Mouse (Mus musculus) CH12.LX (cell line): Measurements from ENCODE around the gene Tfpt. TPM values are rescaled to one million over a fixed set of nuclear protein-coding genes. Genes with fewer than 3 reads are reported as not detected.

Source experiments
- DNase-seq: peaks from one replicate; pipeline ENCODE4 v3.0.0-alpha.2; 2013; ENCODE audit errors: extremely low read depth
- H3K27ac ChIP-seq: 2 replicates; pipeline ENCODE4 v1.5.1; 2012; ENCODE audit warnings: low read depth, mild to moderate bottlenecking, control low read depth, moderate library complexity; ENCODE audit not compliant: insufficient read depth
- H3K27me3 ChIP-seq: replicated peaks from 2 replicates; pipeline ENCODE3; 2012; ENCODE audit warnings: inconsistent platforms
- H3K36me3 ChIP-seq, 2 experiments: replicated peaks in 1 of 2; 2 replicates each; pipeline versions ENCODE3 to v1.6.1; 2012; ENCODE audit warnings: inconsistent platforms in 1 of 2, low read length in 1 of 2, mild to moderate bottlenecking in 1 of 2, mixed read lengths in 1 of 2, moderate library complexity in 1 of 2; ENCODE audit not compliant: control insufficient read depth in 1 of 2, insufficient read depth in 1 of 2
- H3K4me1 ChIP-seq, 2 experiments: 2 replicates each; pipeline ENCODE4 v1.6.1; 2012; ENCODE audit warnings: inconsistent platforms in 1 of 2, moderate library complexity in 1 of 2; ENCODE audit not compliant: insufficient read depth in 2 of 2, control insufficient read depth in 1 of 2
- H3K4me2 ChIP-seq: 2 replicates; pipeline ENCODE4 v1.6.1; 2012; ENCODE audit warnings: low read depth, mild to moderate bottlenecking, control low read depth; ENCODE audit not compliant: poor library complexity, insufficient read depth, severe bottlenecking
- H3K4me3 ChIP-seq, 3 experiments: fragments of 150-350 bp in 1 of 3; sonication (generic) in 1 of 3; replicated peaks in 1 of 3; 2 replicates each; pipeline versions ENCODE3 to v1.5.1; 2011 to 2012; ENCODE audit warnings: low read depth in 2 of 3, low read length in 2 of 3, mild to moderate bottlenecking in 2 of 3, moderate library complexity in 2 of 3, control low read depth in 1 of 3, improper control_type of control experiment in 1 of 3, inconsistent platforms in 1 of 3, mixed read lengths in 1 of 3; ENCODE audit not compliant: poor library complexity in 1 of 3
- H3K79me2 ChIP-seq: replicated peaks from 2 replicates; pipeline ENCODE4 v1.6.1; 2012; ENCODE audit warnings: mild to moderate bottlenecking, moderate library complexity; ENCODE audit not compliant: control insufficient read depth, poor library complexity, insufficient read depth, severe bottlenecking; ENCODE audit errors: extremely low read depth
- H3K9ac ChIP-seq: 2 replicates; pipeline ENCODE4 v1.6.1; 2012; ENCODE audit warnings: low read depth, mild to moderate bottlenecking, control low read depth, moderate library complexity; ENCODE audit not compliant: insufficient read depth
- H3K9me3 ChIP-seq: replicated peaks from 2 replicates; pipeline ENCODE3; 2012; ENCODE audit warnings: low read length, inconsistent platforms, mixed read lengths
- CTCF ChIP-seq, 2 experiments: IDR thresholded peaks in 1 of 2; conservative IDR thresholded peaks in 1 of 2; 2 replicates each; pipeline ENCODE4 v1.5.1; 2011 to 2012; ENCODE audit warnings: low read depth in 2 of 2, low read length in 2 of 2, improper control_type of control experiment in 1 of 2, inconsistent platforms in 1 of 2, mild to moderate bottlenecking in 1 of 2, moderate library complexity in 1 of 2
- EP300 ChIP-seq: IDR thresholded peaks from 2 replicates; pipeline ENCODE4 v1.6.1; 2011; ENCODE audit warnings: low read length, improper control_type of control experiment
- ETS1 ChIP-seq: conservative IDR thresholded peaks from 2 replicates; pipeline ENCODE4 v1.6.1; 2012; ENCODE audit warnings: low read depth, mild to moderate bottlenecking, inconsistent platforms, low read length, improper control_type of control experiment, moderate library complexity
- HCFC1 ChIP-seq: IDR thresholded peaks from 2 replicates; pipeline ENCODE4 v1.6.1; 2012; ENCODE audit warnings: low read depth, mild to moderate bottlenecking, inconsistent platforms, low read length, improper control_type of control experiment
- JUND ChIP-seq: conservative IDR thresholded peaks from 2 replicates; pipeline ENCODE4 v1.6.1; 2011; ENCODE audit warnings: low read depth, low read length, improper control_type of control experiment
- KAT2A ChIP-seq: IDR thresholded peaks from 2 replicates; pipeline ENCODE4 v1.6.1; 2012; ENCODE audit warnings: low read length, improper control_type of control experiment, inconsistent platforms; ENCODE audit not compliant: insufficient replicate concordance
- MAFK ChIP-seq: IDR thresholded peaks from 2 replicates; pipeline ENCODE4 v1.6.1; 2011; ENCODE audit warnings: low read length, improper control_type of control experiment; ENCODE audit not compliant: insufficient replicate concordance
- MEF2A ChIP-seq: IDR thresholded peaks from 2 replicates; pipeline ENCODE4 v1.6.1; 2014; ENCODE audit warnings: low read depth, mild to moderate bottlenecking, inconsistent platforms, low read length, improper control_type of control experiment, borderline replicate concordance
- MYC ChIP-seq: IDR thresholded peaks from 2 replicates; pipeline ENCODE4 v1.6.1; 2011; ENCODE audit warnings: low read depth, mild to moderate bottlenecking, improper control_type of control experiment, low read length
- NRF1 ChIP-seq: IDR thresholded peaks from 2 replicates; pipeline ENCODE4 v1.6.1; 2014; ENCODE audit warnings: low read depth, mild to moderate bottlenecking, inconsistent platforms, low read length, improper control_type of control experiment, moderate library complexity
- RCOR1 ChIP-seq: conservative IDR thresholded peaks from 2 replicates; pipeline ENCODE4 v1.6.1; 2012; ENCODE audit warnings: low read depth, mild to moderate bottlenecking, inconsistent platforms, low read length, improper control_type of control experiment
- USF1 ChIP-seq: IDR thresholded peaks from 2 replicates; pipeline ENCODE4 v1.6.1; 2014; ENCODE audit warnings: low read depth, mild to moderate bottlenecking, inconsistent platforms, low read length, improper control_type of control experiment
- USF2 ChIP-seq: conservative IDR thresholded peaks from 2 replicates; pipeline ENCODE4 v1.6.1; 2011; ENCODE audit warnings: low read depth, low read length, improper control_type of control experiment
- ZC3H11A ChIP-seq: IDR thresholded peaks from 2 replicates; pipeline ENCODE4 v1.6.1; 2012; ENCODE audit warnings: low read depth, mild to moderate bottlenecking, inconsistent platforms, low read length, improper control_type of control experiment
- ZKSCAN1 ChIP-seq: IDR thresholded peaks from 2 replicates; pipeline ENCODE4 v1.6.1; 2012; ENCODE audit warnings: low read depth, inconsistent platforms, low read length, improper control_type of control experiment, borderline replicate concordance
- ZMIZ1 ChIP-seq: IDR thresholded peaks from 2 replicates; pipeline ENCODE4 v1.6.1; 2012; ENCODE audit warnings: low read depth, mild to moderate bottlenecking, inconsistent platforms, low read length, improper control_type of control experiment
- dilution Hi-C: fragments of 300-500 bp; cut with MboI; formaldehyde crosslinking; loops from 2 replicates; pipeline ENCODE4 v1.14.3; 2020; ENCODE audit warnings: low sequenced_read_pairs; ENCODE audit not compliant: extremely low pct_unique_long_range_greater_than_20kb, extremely low pct_ligation_motif_present
- in situ Hi-C: fragments of 300-500 bp; cut with MboI; formaldehyde crosslinking; loops from 3 replicates; pipeline ENCODE4 v1.14.3; 2019; ENCODE audit warnings: low sequenced_read_pairs, low pct_ligation_motif_present, low pct_unique_long_range_greater_than_20kb, mixed read lengths
- polyA plus RNA-seq: library from polyadenylated mRNA; unstranded; fragments of >175 nt; gene quantifications from 2 replicates; pipeline ENCODE4 v1.2.1, GENCODE M21; 2012; ENCODE audit warnings: low read depth; ENCODE audit not compliant: insufficient read length
- total RNA-seq, 2 experiments: library from RNA; depleted of rRNA; stranded (reverse); fragments of 300-350 nt in 1 of 2; fragments of >200 nt in 1 of 2; gene quantifications; 2 replicates each; pipeline ENCODE4 v1.2.3; 2012 to 2014

Tfpt gene
- total and polyA plus RNA-seq, 3 experiments = 15.9 to 38.6 (median 28.8) TPM

DNA sequence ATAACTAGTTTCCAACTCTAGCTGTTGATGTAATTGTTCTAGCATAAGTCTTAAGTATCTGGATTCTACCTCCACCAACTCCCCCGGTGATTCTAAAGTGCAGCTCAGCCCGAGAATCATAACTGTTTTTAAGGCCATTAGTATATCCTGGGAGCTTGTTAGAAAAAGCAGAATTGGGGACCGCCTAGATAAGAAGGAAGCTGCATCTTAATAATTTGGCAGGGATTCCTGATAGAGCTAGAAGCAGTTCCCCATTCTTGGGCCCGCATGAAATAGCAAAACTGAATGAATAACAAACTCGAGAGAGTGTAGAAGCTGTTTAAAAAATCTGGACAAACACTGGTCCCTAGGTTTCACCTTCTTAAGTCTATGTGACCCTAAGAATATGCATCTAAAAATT, 13.7 kb upstream of the Tfpt start:
- peaks cover 31% of the 10 kb centered on the region for H3K79me2 ChIP-seq
- H3K4me3 ChIP-seq = no peak overlapping the region
- no peak overlapping the region for H3K27ac ChIP-seq
- dilution Hi-C loops (no loop called here), in situ Hi-C loops (no loop called here)
- H3K4me1 ChIP-seq = peaks cover 13 to 32% of the 10 kb centered on the region in 2 experiments
- TF ChIP-seq MEF2A (no peak), ZC3H11A (no peak), USF2 (no peak), JUND (no peak), EP300 (no peak), NRF1 (no peak), ZKSCAN1 (no peak), USF1 (no peak), KAT2A (no peak)
- TF ChIP-seq, all 38 proteins: peak for 0
- no peaks in the 10 kb centered on the region for H3K9me3 ChIP-seq
- H3K27me3 ChIP-seq = no peaks in the 10 kb centered on the region
- H3K9ac ChIP-seq = no peak overlapping the region
- no peak for DNase-seq
- H3K4me2 ChIP-seq = no peak overlapping the region
- H3K36me3 ChIP-seq = peaks cover 34 to 59% of the 10 kb centered on the region in 2 experiments

DNA sequence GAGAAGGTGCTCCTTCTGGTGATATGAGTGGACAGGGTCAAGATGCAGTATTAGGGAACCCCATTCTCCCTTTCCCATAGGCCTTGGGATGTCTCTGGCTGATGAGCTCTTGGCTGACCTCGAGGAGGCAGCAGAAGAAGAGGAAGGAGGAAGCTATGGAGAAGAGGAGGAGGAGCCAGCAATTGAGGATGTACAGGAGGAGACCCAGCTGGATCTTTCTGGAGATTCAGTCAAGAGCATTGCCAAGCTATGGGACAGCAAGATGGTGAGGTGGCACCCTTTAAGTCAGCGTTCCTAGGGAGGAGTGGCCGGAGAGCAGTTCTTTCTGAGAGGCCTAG, 718 bp upstream of the Tfpt start:
- peak overlapping the region; percentile 67 to 75 (median 69) for H3K4me3 ChIP-seq
- dilution Hi-C loops = no loop called here
- peaks cover 38 to 72% of the 10 kb centered on the region in 2 experiments for H3K36me3 ChIP-seq
- TF ChIP-seq JUND = no peak
- TF ChIP-seq HCFC1 = no peak
- TF ChIP-seq MAFK = no peak
- TF ChIP-seq CTCF (conservative IDR thresholded peaks at IDR 0.05 in 1 of 2, IDR thresholded peaks at IDR 0.05 in 1 of 2; ENCODE audit: low read depth in 2 of 2, low read length in 2 of 2) = no peak
- TF ChIP-seq RCOR1 = no peak
- TF ChIP-seq ETS1 = no peak
- no peak for TF ChIP-seq KAT2A
- TF ChIP-seq MYC = no peak
- TF ChIP-seq ZMIZ1 = no peak
- TF ChIP-seq, all 38 proteins: peak for 0
- H3K4me1 ChIP-seq = peaks cover 7 to 48% of the 10 kb centered on the region in 2 experiments
- H3K27me3 ChIP-seq = no peaks in the 10 kb centered on the region
- H3K27ac ChIP-seq = no peak overlapping the region
- H3K4me2 ChIP-seq = peak overlapping the region; percentile 63
- peak overlapping the region; percentile 80 for H3K9ac ChIP-seq
- no peak for DNase-seq
- in situ Hi-C loops = no loop called here
- H3K9me3 ChIP-seq = no peaks in the 10 kb centered on the region
- H3K79me2 ChIP-seq = peaks cover 37% of the 10 kb centered on the region
